9 mouse cellular contexts compared by ENCODE assay signal in genomic region chr15:27937861-27938833, GRCm38 (mm10).
DNase-seq lines count a peak whose midpoint lies in the region; ATAC-seq and TF ChIP-seq lines count a peak whose summit lies in the region.
"Had no signal": no experiment of that assay in that cellular context is flagged by ENCODE, and none has a peak within 500 bp of the region (broad histone marks: within the 10 kb centered on the region; RNA-seq: fewer than 3 reads in every experiment).

No protein-coding gene starts in this region.

- ATAC-seq in heart, postnatal 0 days (ENCODE audit: insufficient read depth, low read depth), result peak; percentile 22
- peak; percentile 60 for ATAC-seq in megakaryocyte progenitor cell, adult 5-6 weeks (replicated peaks; ENCODE audit: poor library complexity)

- TF ChIP-seq CTCF in bone marrow macrophage, adult 2 months (IDR thresholded peaks at IDR 0.05; ENCODE audit: low read depth, low read length), result no peak
- no peak for TF ChIP-seq CTCF in heart, postnatal 0 days (IDR thresholded peaks at IDR 0.05; ENCODE audit: low read depth)

- peaks cover 63% of the 10 kb centered on the region for H3K4me1 ChIP-seq in heart, embryonic 10.5 days
- H3K4me1 ChIP-seq in bone marrow macrophage, adult 2 months (ENCODE audit: control insufficient read depth, insufficient read depth, low read length), result peaks cover 58% of the 10 kb centered on the region
- peaks cover 56% of the 10 kb centered on the region for H3K4me1 ChIP-seq in heart, postnatal 0 days (ENCODE audit: control insufficient read depth, insufficient read depth)

- H3K9ac ChIP-seq in heart, postnatal 0 days (replicated peaks; ENCODE audit: low read depth, low read length), result no peak overlapping the region

- H3K9me3 ChIP-seq in heart, embryonic 10.5 days, result no peaks in the 10 kb centered on the region
- no peaks in the 10 kb centered on the region for H3K9me3 ChIP-seq in heart, postnatal 0 days (replicated peaks; ENCODE audit: control insufficient read depth, low read length)

- peak overlapping the region; percentile 48 for H3K4me3 ChIP-seq in heart, embryonic 10.5 days
- H3K4me3 ChIP-seq in bone marrow macrophage, adult 2 months (ENCODE audit: insufficient read depth, low read length), result peak overlapping the region; percentile 50
- H3K4me3 ChIP-seq in heart, postnatal 0 days (ENCODE audit: low read depth, low read length), result peak overlapping the region; percentile 25
- H3K4me3 ChIP-seq: erythroblast, embryonic 14.5 days had no signal

- no peak for DNase-seq in heart, embryonic 10.5 days (ENCODE audit: low spot score)
- DNase-seq in heart, adult 9 months (ENCODE audit: low spot score in 2 of 2), result no peak
- DNase-seq in heart, postnatal 0 days (ENCODE audit: low spot score), result no peak
- DNase-seq in adrenal gland, adult 18-20 months (ENCODE audit: low spot score in 2 of 2), result no peak
- no peak for DNase-seq in urinary bladder, adult 18-20 months (ENCODE audit: low spot score in 2 of 2)
- DNase-seq in embryo, embryonic 11 days, result no peak

- TF ChIP-seq EP300 in heart, postnatal 0 days (IDR thresholded peaks at IDR 0.05; ENCODE audit: low read depth), result no peak

- H3K4me2 ChIP-seq in heart, postnatal 0 days (ENCODE audit: low read depth, low read length), result peak overlapping the region; percentile 53

- no peak for TF ChIP-seq POLR2A in bone marrow macrophage, adult 2 months (IDR thresholded peaks at IDR 0.05; ENCODE audit: borderline replicate concordance, low read depth, low read length)

- H3K27ac ChIP-seq in heart, embryonic 10.5 days, result peak overlapping the region; percentile 80
- peak overlapping the region; percentile 59 for H3K27ac ChIP-seq in bone marrow macrophage, adult 2 months (ENCODE audit: insufficient read depth, low read depth, low read length)
- peak overlapping the region; percentile 3; the same call in 1 of the 2 replicates for H3K27ac ChIP-seq in heart, postnatal 0 days (ENCODE audit: low read depth)

- no peaks in the 10 kb centered on the region for H3K27me3 ChIP-seq in heart, embryonic 10.5 days (ENCODE audit: insufficient read depth, poor library complexity, severe bottlenecking)
- no peaks in the 10 kb centered on the region for H3K27me3 ChIP-seq in heart, postnatal 0 days (ENCODE audit: control insufficient read depth, insufficient read depth, low read length)

- WGBS in heart, embryonic 10.5 days, result 38% methylated on average over 24 of the region's 24 CpGs
- 46% methylated on average over 24 of the region's 24 CpGs for WGBS in heart, postnatal 0 days

- no peaks in the 10 kb centered on the region for H3K36me3 ChIP-seq in heart, embryonic 10.5 days
- H3K36me3 ChIP-seq in heart, postnatal 0 days (replicated peaks; ENCODE audit: control insufficient read depth, insufficient read depth, low read length), result no peaks in the 10 kb centered on the region

Comparison
In these comparisons a context has a peak if more than half of its experiments do, and no peak if none do; other contexts are left out.
1. H3K27ac ChIP-seq: peak in every context shown above with its lines; median percentile 80 in heart, embryonic 10.5 days; 59 in bone marrow macrophage, adult 2 months; 3 in heart, postnatal 0 days.